Mouse (Mus musculus): ENCODE results near the gene Elavl3. TPM values are rescaled to one million over a fixed set of nuclear protein-coding genes. Genes with fewer than 3 reads are reported as not detected.

Elavl3 gene
- total and polyA plus RNA-seq, 3 experiments: 0.15 to 1.1 TPM; not detected in 1

GRCm38 (mm10) chr9:22024592-22024991, 27.2 kb downstream of the Elavl3 start (continued):
- no peak for TF ChIP-seq SIN3A (IDR thresholded peaks at IDR 0.05; ENCODE audit: low read length)
- no peak for TF ChIP-seq RCOR1 (IDR thresholded peaks at IDR 0.05; ENCODE audit: low read depth, low read length)
- TF ChIP-seq MAZ (IDR thresholded peaks at IDR 0.05; ENCODE audit: low read depth, low read length): no peak
- no peak for TF ChIP-seq USF1 (IDR thresholded peaks at IDR 0.05; ENCODE audit: low read depth, low read length)
- no peak for TF ChIP-seq USF2 (IDR thresholded peaks at IDR 0.05; ENCODE audit: borderline replicate concordance in 1 of 2, insufficient read depth in 1 of 2, low read depth in 1 of 2, low read length in 2 of 2)

- Histone ChIP-seq H3K27ac (ENCODE audit: control insufficient read depth, low read depth, low read length) (peak overlapping the region; percentile 73), H3K27me3 (ENCODE audit: control insufficient read depth in 1 of 2, insufficient read depth in 2 of 2, low read length in 2 of 2) (no peaks in the 10 kb centered on the region), H3K36me3 (ENCODE audit: control insufficient read depth in 1 of 2, insufficient read depth in 2 of 2, low read length in 2 of 2) (peaks cover 0 to 6% of the 10 kb centered on the region in 2 experiments; a peak in 2 of 4 replicates), H3K4me1 (ENCODE audit: control insufficient read depth in 1 of 2, insufficient read depth in 2 of 2, low read length in 2 of 2) (no peaks in the 10 kb centered on the region; a peak in 1 of 4 replicates), H3K9me3 (replicated peaks; ENCODE audit: insufficient read depth, low read length) (no peaks in the 10 kb centered on the region), H3K79me2 (ENCODE audit: control insufficient read depth, insufficient read depth, low read length, poor library complexity) (no peaks in the 10 kb centered on the region), H3K4me3 (ENCODE audit: control insufficient read depth in 1 of 2, insufficient read depth in 1 of 2, low read depth in 2 of 2, low read length in 2 of 2) (peak overlapping the region; percentile 32 to 80), H3K9ac (ENCODE audit: control insufficient read depth, low read depth, low read length, poor library complexity, severe bottlenecking) (peak overlapping the region; percentile 49)
- TF ChIP-seq MAX (IDR thresholded peaks at IDR 0.05; ENCODE audit: low read length): peak; percentile 82
- TF ChIP-seq MAZ (IDR thresholded peaks at IDR 0.05; ENCODE audit: low read depth, low read length): no peak
- TF ChIP-seq KAT2A (conservative IDR thresholded peaks at IDR 0.05; ENCODE audit: low read depth, low read length): no peak
- no peak for TF ChIP-seq GATA1 (IDR thresholded peaks at IDR 0.05; ENCODE audit: low read depth, low read length)
- no peak for TF ChIP-seq UBTF (IDR thresholded peaks at IDR 0.05; ENCODE audit: borderline replicate concordance, insufficient read depth, low read depth, low read length)
- TF ChIP-seq CHD1 (IDR thresholded peaks at IDR 0.05; ENCODE audit: low read depth, low read length): 0 out of 2 replicates have a peak, but pooled peaks have one; percentile 52
- no peak for TF ChIP-seq NELFE (IDR thresholded peaks at IDR 0.05; ENCODE audit: low read depth, low read length)
- TF ChIP-seq USF1 (IDR thresholded peaks at IDR 0.05; ENCODE audit: low read depth, low read length): no peak; the same call in 1 of the 2 replicates
- TF ChIP-seq ZMIZ1 (IDR thresholded peaks at IDR 0.05; ENCODE audit: low read depth, low read length): no peak
- TF ChIP-seq SIN3A (IDR thresholded peaks at IDR 0.05; ENCODE audit: low read length): no peak
- no peak for TF ChIP-seq MAFK (IDR thresholded peaks at IDR 0.05; ENCODE audit: borderline replicate concordance, low read depth, low read length)
- TF ChIP-seq RAD21 (IDR thresholded peaks at IDR 0.05; ENCODE audit: low read depth, low read length): no peak
- no peak for TF ChIP-seq POLR2A (IDR thresholded peaks at IDR 0.05; ENCODE audit: control insufficient read depth in 1 of 2, insufficient read depth in 1 of 2, low read depth in 1 of 2, low read length in 2 of 2, poor library complexity in 1 of 2)
- peak; percentile 31; the same call in 1 of the 2 replicates for TF ChIP-seq ETS1 (IDR thresholded peaks at IDR 0.05; ENCODE audit: low read depth, low read length)
- no peak for TF ChIP-seq GABPA (IDR thresholded peaks at IDR 0.05; ENCODE audit: low read depth, low read length)
- TF ChIP-seq RCOR1 (IDR thresholded peaks at IDR 0.05; ENCODE audit: low read depth, low read length): no peak
- TF ChIP-seq ZC3H11A (IDR thresholded peaks at IDR 0.05; ENCODE audit: low read depth, low read length): 0 out of 2 replicates have a peak, but pooled peaks have one; percentile 4
- peak; percentile 95 for TF ChIP-seq BHLHE40 (IDR thresholded peaks at IDR 0.05; ENCODE audit: borderline replicate concordance, low read depth, low read length)
- peak; percentile 90 for TF ChIP-seq POLR2AphosphoS5 (IDR thresholded peaks at IDR 0.05; ENCODE audit: borderline replicate concordance, low read depth, low read length)
- no peak for TF ChIP-seq SMC3 (IDR thresholded peaks at IDR 0.05; ENCODE audit: low read depth, low read length)
- TF ChIP-seq TCF12 (IDR thresholded peaks at IDR 0.05; ENCODE audit: low read depth, low read length): 0 out of 2 replicates have a peak, but pooled peaks have one; percentile 21
- peak; percentile 27; the same call in 1 of the 2 replicates for TF ChIP-seq HCFC1 (IDR thresholded peaks at IDR 0.05; ENCODE audit: low read depth, low read length)
- no peak for TF ChIP-seq NRF1 (IDR thresholded peaks at IDR 0.05; ENCODE audit: insufficient read depth, low read depth, low read length, poor library complexity, severe bottlenecking)
- peak; percentile 88 for TF ChIP-seq MXI1 (IDR thresholded peaks at IDR 0.05; ENCODE audit: low read depth, low read length)
- TF ChIP-seq TAL1 (IDR thresholded peaks at IDR 0.05; ENCODE audit: low read length): no peak
- no peak for TF ChIP-seq USF2 (IDR thresholded peaks at IDR 0.05; ENCODE audit: borderline replicate concordance in 1 of 2, insufficient read depth in 1 of 2, low read depth in 1 of 2, low read length in 2 of 2)
- no peak for TF ChIP-seq JUND (IDR thresholded peaks at IDR 0.05; ENCODE audit: low read depth, low read length)
- no peak for TF ChIP-seq TBP (IDR thresholded peaks at IDR 0.05; ENCODE audit: low read depth, low read length)
- TF ChIP-seq POLR2AphosphoS2 (IDR thresholded peaks at IDR 0.05; ENCODE audit: low read length): no peak
- TF ChIP-seq MYC (IDR thresholded peaks at IDR 0.05; ENCODE audit: low read depth, low read length): peak; percentile 75
- no peak for TF ChIP-seq ELF1 (IDR thresholded peaks at IDR 0.05; ENCODE audit: low read depth, low read length)
- DNase-seq (ENCODE audit: low read depth, low spot score): peak; percentile 65
These were observed 34.5 kb downstream of the Elavl3 start for GRCm38 (mm10) chr9:22017208-22017825.

Data from MEL (cell line).